Comparison of ENCODE assay signal across 8 mouse cellular contexts in the genomic region with DNA sequence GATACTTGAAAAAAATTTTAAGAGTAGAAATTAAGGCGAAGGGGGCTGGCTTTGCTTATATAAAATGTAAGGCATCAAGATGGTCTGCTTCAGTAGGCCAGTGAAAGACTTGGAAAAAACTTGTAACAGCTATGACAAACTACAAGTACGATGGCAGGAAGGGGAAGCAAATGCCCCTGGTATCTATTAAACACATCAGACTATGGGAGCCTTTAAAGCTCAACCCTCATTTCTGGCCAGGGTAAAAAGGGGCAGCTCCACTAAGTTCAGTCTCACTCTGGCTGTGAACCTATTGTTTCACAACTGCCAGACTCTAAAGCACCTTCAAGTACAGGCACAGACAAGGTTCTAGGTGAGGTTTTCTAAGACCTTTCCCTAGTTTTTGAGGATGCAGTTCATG. TPM values are rescaled to one million over a fixed set of nuclear protein-coding genes. Genes with fewer than 3 reads are reported as not detected.
DNase-seq lines count a peak whose midpoint lies in the region; ATAC-seq and TF ChIP-seq lines count a peak whose summit lies in the region.

No protein-coding gene starts in this region.

- H3K9ac ChIP-seq in kidney, embryonic 14.5 days (ENCODE audit: low read depth, low read length): peak overlapping the region; percentile 87; the same call in 1 of the 2 replicates
- H3K9ac ChIP-seq in hindbrain, embryonic 16.5 days (ENCODE audit: low read depth, low read length): peak overlapping the region; percentile 46; the same call in 1 of the 2 replicates
- H3K9ac ChIP-seq in midbrain, embryonic 16.5 days (ENCODE audit: low read depth, low read length): 0 out of 2 replicates have a peak overlapping the region, but pooled peaks have one; percentile 21

- H3K9me3 ChIP-seq in kidney, embryonic 14.5 days (ENCODE audit: control insufficient read depth, low read length): no peaks in the 10 kb centered on the region
- H3K9me3 ChIP-seq in hindbrain, embryonic 16.5 days (ENCODE audit: control insufficient read depth, low read length): no peaks in the 10 kb centered on the region
- no peaks in the 10 kb centered on the region for H3K9me3 ChIP-seq in midbrain, embryonic 16.5 days (replicated peaks; ENCODE audit: control insufficient read depth, low read length, poor library complexity, severe bottlenecking)

- H3K4me2 ChIP-seq in kidney, embryonic 14.5 days (replicated peaks; ENCODE audit: low read depth, low read length): peak overlapping the region; percentile 97
- H3K4me2 ChIP-seq in hindbrain, embryonic 16.5 days (ENCODE audit: low read length): peak overlapping the region; percentile 100
- peak overlapping the region; percentile 93 for H3K4me2 ChIP-seq in midbrain, embryonic 16.5 days (ENCODE audit: low read length)

- H3K4me3 ChIP-seq in kidney, embryonic 14.5 days (ENCODE audit: low read length): peak overlapping the region; percentile 93
- peak overlapping the region; percentile 24 for H3K4me3 ChIP-seq in bone marrow, adult 2 months (replicated peaks; ENCODE audit: control insufficient read depth, low read depth, low read length)
- peak overlapping the region; percentile 99 for H3K4me3 ChIP-seq in hindbrain, embryonic 16.5 days (ENCODE audit: low read length)
- H3K4me3 ChIP-seq in midbrain, embryonic 16.5 days (ENCODE audit: low read depth, low read length): peak overlapping the region; percentile 62

- peaks cover 22% of the 10 kb centered on the region for H3K4me1 ChIP-seq in kidney, embryonic 14.5 days (ENCODE audit: control insufficient read depth, insufficient read depth, low read length)
- no peaks in the 10 kb centered on the region; the same call in 1 of the 2 replicates for H3K4me1 ChIP-seq in bone marrow, adult 2 months (ENCODE audit: control insufficient read depth, insufficient read depth, low read length)
- H3K4me1 ChIP-seq in hindbrain, embryonic 16.5 days (ENCODE audit: control insufficient read depth, insufficient read depth, low read depth, low read length): peaks cover 23% of the 10 kb centered on the region
- peaks cover 37% of the 10 kb centered on the region for H3K4me1 ChIP-seq in midbrain, embryonic 16.5 days (ENCODE audit: control insufficient read depth, insufficient read depth, low read length)

- no peak for TF ChIP-seq CTCF in bone marrow, adult 2 months (IDR thresholded peaks at IDR 0.05; ENCODE audit: control insufficient read depth, insufficient read depth, low read length)

- no peak for TF ChIP-seq POLR2A in bone marrow, adult 2 months (IDR thresholded peaks at IDR 0.05; ENCODE audit: borderline replicate concordance, control insufficient read depth, low read depth, low read length)

- no peak for ATAC-seq in kidney, embryonic 14.5 days (ENCODE audit: low FRiP score, low TSS enrichment)
- ATAC-seq in hindbrain, embryonic 16.5 days: no peak
- ATAC-seq in midbrain, embryonic 16.5 days: no peak

- DNase-seq in kidney, postnatal 4 days: no peak
- no peak for DNase-seq in urinary bladder, postnatal 25 days (ENCODE audit: low spot score)
- no peak for DNase-seq in cerebellum, adult 18-20 months
- DNase-seq in adrenal gland, postnatal 36 days: no peak

- no peak overlapping the region for H3K27ac ChIP-seq in kidney, embryonic 14.5 days (ENCODE audit: low read depth, low read length)
- no peak overlapping the region for H3K27ac ChIP-seq in bone marrow, adult 2 months (ENCODE audit: control insufficient read depth, insufficient read depth, low read depth, low read length, poor library complexity)
- no peak overlapping the region for H3K27ac ChIP-seq in hindbrain, embryonic 16.5 days (ENCODE audit: low read depth, low read length)
- no peak overlapping the region for H3K27ac ChIP-seq in midbrain, embryonic 16.5 days (ENCODE audit: low read length)

- peaks cover 18% of the 10 kb centered on the region; the same call in 1 of the 2 replicates for H3K36me3 ChIP-seq in kidney, embryonic 14.5 days (ENCODE audit: control insufficient read depth, insufficient read depth, low read length)
- H3K36me3 ChIP-seq in hindbrain, embryonic 16.5 days (ENCODE audit: control insufficient read depth, insufficient read depth, low read length): peaks cover 3% of the 10 kb centered on the region; the same call in 1 of the 2 replicates
- peaks cover 4% of the 10 kb centered on the region; the same call in 1 of the 2 replicates for H3K36me3 ChIP-seq in midbrain, embryonic 16.5 days (ENCODE audit: control insufficient read depth, insufficient read depth, low read length)

- WGBS in kidney, embryonic 14.5 days: 64% methylated on average over 2 of the region's 2 CpGs
- WGBS in bone marrow, adult 2 months: 32% methylated on average over 2 of the region's 2 CpGs
- 85% methylated on average over 2 of the region's 2 CpGs for WGBS in hindbrain, embryonic 16.5 days
- WGBS in midbrain, embryonic 16.5 days: 86% methylated on average over 2 of the region's 2 CpGs

- no peaks in the 10 kb centered on the region for H3K27me3 ChIP-seq in kidney, embryonic 14.5 days (ENCODE audit: control insufficient read depth, insufficient read depth, low read length)
- H3K27me3 ChIP-seq in hindbrain, embryonic 16.5 days (replicated peaks; ENCODE audit: control insufficient read depth, insufficient read depth, low read length): no peaks in the 10 kb centered on the region
- H3K27me3 ChIP-seq in midbrain, embryonic 16.5 days (ENCODE audit: control insufficient read depth, insufficient read depth, low read depth, low read length): no peaks in the 10 kb centered on the region

RNA-seq across cellular contexts. Expression of gene Usp38, which starts 2.0 kb away (rescaled TPM):
- polyA plus RNA-seq in kidney, embryonic 14.5 days (2014; fragmentation: Nextera tagmentation; extraction: Ambion mirVana): 14.3 and 25.5 TPM in 2 replicates
- 5.0 and 6.7 TPM in 2 replicates for polyA plus RNA-seq in bone marrow, adult 2 months (2011; ENCODE audit: insufficient read depth, insufficient read length, low replicate concordance, missing spikeins)
- 15.0 and 17.1 TPM in 2 replicates for polyA plus RNA-seq in hindbrain, embryonic 16.5 days (2015; fragmentation: Nextera tagmentation; extraction: Ambion mirVana)
- polyA plus RNA-seq in midbrain, embryonic 16.5 days (2015; fragmentation: Nextera tagmentation; extraction: Ambion mirVana): 16.5 and 19.0 TPM in 2 replicates
- total RNA-seq in adrenal gland, postnatal 36 days (2021): 10 to 100 TPM; 24.1 to 24.5 TPM

Comparison
In these comparisons a context has a peak if more than half of its experiments do, and no peak if none do; other contexts are left out.
1. H3K4me3 ChIP-seq: peak in every context shown above with its lines; median percentile 99 in hindbrain, embryonic 16.5 days; 93 in kidney, embryonic 14.5 days; 62 in midbrain, embryonic 16.5 days; 24 in bone marrow, adult 2 months.
2. H3K9ac ChIP-seq: peak in every context shown above with its lines; median percentile 87 in kidney, embryonic 14.5 days; 46 in hindbrain, embryonic 16.5 days; 21 in midbrain, embryonic 16.5 days.